Mouse (Mus musculus) cerebellum, adult (tissue): Measurements from ENCODE around the gene Rpl4.
"Not testable (repeated sequence)": the region's sequence is repeated elsewhere in the genome, so short reads cannot be mapped to it uniquely, and the experiment has no call there.

Experiments used
- ATAC-seq: cut with Nextera tagmentation; 2 replicates; pipeline ENCODE4 v1.9.2; 2017; ENCODE audit warnings: mild to moderate bottlenecking, moderate library complexity, mixed read lengths; ENCODE audit not compliant: insufficient number of reproducible peaks, low FRiP score, low TSS enrichment

Rpl4 gene

DNA sequence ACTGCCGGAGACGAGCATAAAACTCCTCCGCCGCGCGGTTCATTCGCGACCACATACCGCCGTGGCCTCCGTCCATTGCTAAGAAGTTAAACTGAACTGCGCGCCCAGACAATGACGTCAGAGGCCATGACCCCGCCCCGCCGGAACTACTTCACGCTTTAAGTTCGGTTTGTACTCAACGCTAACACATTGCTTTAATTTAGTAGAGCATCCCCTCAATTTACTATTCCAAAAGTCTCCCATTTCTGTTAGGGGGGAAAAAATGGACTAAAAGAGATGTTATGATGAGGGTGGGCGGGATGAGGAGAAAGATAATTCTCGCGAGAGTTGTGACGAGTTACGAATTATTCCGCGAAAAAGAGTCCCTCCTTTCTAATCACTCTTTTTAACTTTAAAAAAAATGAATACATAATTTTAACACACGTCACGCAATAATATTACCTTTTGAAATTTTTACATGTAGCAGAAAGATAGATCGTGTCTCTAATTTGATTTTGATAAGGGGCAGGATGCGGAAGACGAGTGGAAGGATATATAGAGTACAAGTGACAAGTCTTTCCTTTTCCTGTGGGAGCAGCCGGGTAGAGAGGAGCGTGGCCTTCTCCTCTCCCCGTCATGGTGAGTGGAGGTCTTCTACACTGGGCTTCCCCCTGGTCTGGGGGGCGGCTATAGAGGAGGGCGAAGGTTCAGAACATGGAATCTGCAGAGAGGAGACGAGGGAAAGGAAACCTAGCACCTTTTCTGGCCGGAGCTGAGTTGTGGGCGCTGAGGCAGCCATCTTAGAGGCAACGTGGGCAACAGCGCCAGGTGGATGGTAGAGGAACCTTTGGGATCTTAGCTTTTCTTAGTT, at the start of gene Rpl4, which contains the start of gene Zwilch:
Gene Rpl4 (plus strand): TSS at position 560 of the 850 bp plus-strand sequence.
Gene Zwilch (minus strand): TSS at position 289 of the 850 bp plus-strand sequence.
- ATAC-seq, result peak; percentile 79; the same call in 1 of the 2 replicates

DNA sequence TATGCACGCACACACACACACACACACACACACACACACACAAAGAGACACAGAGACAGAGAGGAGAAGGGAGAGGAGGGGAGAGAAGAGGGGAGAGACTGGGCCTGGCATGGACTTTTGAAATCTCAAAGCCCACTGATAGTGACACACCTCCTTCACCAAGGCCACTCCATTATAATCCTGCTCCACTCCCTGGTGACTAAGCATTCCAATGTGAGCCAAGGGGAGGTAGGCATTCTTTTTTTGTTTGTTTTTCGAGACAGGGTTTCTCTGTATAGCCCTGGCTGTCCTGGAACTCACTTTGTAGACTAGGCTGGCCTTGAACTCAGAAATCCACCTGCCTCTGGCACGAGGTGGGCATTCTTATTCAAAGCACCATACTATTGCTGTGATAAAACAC, 48.3 kb upstream of the Rpl4 start:
- ATAC-seq, result not testable (repeated sequence)

DNA sequence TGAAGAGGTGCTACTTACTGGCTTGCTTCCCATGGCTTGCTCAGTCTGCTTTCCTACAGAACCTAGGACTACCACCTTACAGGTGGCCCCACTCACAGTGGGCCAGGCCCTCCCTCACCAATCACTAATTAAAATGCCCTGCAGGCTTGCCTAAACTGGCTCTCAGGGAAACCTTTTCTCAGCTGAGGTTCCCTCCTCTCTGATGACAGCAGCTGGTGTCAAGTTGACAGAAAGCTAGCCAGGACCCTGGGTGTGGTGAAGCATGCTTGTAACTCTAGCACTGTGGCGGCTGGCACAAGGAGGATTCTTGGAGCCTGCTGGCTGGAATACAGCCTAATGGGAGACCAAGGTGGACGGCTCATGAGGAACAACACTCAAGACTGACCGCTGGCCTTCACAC, 47.9 kb upstream of the Rpl4 start:
- ATAC-seq, result no peak

DNA sequence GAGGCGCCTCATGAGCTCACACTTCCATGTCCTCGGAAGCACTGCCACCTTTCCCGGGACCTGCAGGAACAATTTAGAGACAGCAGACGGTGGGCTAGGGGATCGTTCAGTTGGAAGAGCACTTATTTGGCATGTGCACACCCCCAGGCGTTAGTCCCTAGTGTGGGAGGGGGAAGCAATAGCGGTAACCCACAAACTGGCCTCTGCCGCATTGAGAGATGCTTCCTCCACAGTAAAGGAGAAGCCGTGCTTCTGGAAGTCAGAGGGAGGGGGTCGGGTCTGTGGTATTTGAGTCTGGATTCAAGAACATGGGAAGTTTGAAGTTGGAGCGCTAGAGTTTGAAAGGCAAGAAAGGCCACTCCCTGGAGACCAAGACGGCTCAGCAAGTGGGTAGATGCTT, 47.1 kb upstream of the Rpl4 start:
- no peak for ATAC-seq

DNA sequence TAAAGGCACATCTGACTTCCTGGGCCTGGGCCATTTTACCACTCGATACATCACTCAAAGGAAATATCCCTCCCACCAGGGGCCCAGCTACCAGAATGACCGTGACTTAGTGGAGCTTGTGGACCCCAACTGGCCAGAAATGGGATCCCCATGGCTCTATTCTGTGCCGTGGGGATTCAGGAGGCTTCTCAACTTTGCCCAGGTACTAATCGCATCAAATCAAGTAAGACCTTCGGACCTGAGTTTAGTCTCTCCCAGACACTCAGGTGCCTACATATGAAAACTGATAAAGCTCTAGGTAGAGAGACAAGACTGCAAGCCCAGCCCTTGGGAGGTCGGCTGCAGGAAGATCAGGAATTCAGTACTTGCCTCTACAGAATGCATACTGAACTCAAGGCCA, 41.6 kb upstream of the Rpl4 start:
- ATAC-seq, result no peak

DNA sequence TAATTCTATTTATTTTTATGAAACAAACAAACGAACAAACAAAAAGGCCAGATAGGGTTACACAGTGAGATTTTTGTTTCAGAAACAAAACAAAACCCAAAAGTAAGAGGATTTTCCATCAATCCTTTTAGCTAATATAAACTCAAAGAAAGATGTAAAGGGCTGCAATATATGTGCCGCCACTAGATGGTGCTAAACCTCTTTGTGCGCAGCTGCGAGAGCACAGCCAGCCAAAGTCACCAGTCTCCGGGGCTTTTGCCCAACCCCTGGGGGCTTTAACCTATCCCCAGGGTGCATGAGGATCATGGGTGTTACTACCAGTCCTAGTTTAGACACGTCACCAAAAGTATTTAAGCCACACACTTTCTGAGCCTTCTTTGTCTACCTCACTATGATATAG, 34.3 kb upstream of the Rpl4 start:
- not testable (repeated sequence) for ATAC-seq

DNA sequence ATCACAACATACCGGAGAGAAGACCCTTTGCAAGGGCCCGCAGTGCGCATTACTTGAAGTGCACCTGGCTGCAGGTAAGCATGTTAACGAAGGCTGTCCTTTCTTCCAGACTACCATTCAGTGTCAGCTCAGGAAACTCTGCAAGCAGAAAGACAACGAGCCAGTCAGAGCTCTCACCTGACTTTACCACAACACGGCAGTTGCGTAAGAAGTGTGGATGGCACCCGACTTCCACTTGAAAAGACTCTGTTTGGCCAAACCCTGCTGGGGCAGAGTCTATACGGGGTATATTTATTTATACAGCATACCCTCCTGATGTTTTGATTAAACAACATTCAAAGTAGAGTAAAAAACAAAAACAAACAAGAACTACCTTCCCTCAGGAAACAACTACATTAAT, 33.3 kb upstream of the Rpl4 start:
- no peak for ATAC-seq

DNA sequence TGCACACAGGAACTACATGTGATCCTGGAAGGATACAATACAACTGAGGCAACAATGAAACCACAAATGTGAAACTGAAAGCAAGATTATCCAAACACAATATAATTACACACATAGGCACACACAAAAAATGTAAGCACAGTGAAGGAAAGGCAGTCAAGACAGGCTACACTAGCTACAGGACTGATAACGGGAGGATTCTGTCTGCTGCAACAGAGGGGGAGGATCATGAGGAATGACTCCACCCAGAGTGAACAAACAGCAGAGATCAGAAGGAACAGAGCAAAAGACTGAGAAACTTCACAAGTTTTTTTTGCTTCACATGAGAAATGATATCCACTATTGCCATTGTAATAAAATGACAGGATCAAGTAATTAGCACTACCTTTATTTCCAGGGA, 16.5 kb upstream of the Rpl4 start:
- ATAC-seq, result no peak

DNA sequence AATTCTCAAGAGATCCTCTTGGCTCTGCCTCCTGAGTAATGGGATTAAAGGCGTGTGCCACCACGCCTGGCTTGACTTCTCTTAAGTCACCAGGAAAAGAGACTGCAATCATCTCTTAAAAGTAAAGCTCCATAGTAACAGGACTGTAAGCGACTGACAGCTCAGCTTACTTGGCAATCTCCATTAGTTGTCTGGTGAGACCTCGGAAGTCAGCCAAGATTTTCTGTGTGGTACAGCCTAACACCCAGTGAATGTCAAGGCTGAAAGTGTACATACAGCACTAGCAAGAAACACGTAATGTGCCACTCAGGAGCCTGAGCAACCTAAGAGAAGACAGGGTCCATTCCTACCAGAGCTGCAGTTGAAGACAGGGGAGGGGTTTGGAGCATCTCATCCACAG, 12.7 kb upstream of the Rpl4 start:
- ATAC-seq, result no peak

DNA sequence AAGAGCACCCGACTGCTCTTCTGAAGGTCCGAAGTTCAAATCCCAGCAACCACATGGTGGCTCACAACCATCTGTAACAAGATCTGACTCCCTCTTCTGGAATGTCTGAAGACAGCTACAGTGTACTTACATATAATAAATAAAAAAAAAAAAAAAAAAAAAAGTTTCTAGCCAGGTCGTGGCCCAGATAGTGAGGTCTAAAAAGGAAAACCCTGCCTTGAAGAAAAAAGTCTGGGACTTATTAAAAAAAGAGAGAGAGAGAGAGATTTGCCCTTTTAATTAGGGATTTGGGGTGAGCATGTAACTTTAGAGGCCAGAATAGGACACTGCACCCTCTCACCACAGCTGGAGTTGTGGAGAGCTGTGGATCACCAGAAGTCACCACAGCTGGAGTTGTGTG, 3.2 kb upstream of the Rpl4 start:
- not testable (repeated sequence) for ATAC-seq

DNA sequence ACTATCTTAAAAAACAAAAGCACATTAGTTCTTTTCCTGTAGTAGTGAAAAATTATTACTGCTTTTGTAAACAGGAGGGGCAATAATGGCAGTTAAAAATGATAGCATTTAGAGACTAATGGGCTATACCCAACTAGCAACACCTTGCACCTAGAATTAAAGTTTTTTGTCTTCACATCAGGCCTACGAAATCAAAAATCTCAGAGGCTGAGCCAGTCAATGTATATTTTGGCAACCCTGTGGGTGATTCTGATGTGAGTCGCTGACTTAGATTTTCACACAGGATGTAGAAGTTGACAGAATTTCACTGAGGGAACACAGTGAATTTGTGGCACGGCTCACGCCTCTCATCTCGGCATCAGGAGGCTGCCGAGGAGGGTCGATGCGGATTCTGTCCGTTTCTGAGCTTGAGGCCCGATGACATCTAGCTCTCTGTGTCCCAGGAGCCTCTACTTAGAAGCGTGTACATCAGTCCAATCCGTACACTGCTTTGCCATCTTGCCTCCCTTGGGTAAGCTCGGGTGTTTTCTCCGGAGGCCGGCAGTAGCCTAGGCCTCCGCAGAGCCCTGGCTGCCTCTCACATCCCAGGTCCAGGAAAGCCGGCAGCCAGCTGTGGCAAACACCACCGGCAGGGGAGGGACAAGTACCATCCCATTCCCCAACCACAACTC, 895 bp upstream of the Rpl4 start:
- ATAC-seq, result 0 out of 2 replicates have a peak, but pooled peaks have one; percentile 26

DNA sequence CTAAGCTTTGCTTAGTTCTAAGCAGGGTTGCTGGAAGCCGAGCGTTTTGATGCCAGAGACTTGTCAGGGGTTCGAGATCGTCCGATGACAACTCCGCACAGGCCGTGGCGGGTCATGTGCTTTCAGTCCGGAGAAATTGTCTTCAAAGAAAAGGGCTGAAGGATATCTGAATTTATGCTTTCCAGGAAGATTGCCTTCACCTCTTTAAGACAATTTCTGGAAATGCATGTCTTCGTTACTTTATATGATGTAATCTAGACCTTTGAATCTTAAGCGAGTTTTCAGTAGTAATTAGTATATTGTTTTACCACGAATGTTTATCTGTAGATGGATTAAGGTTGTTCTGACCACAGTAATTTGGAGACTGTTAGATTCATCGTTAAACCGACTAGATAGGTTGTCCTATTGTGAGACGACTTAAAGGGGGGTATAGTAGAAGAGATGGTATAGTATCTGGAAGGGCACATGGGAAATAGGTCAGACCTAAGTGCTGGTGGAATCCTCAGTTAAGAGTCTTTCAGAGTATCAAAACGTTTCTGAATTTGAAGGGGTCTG, 568 bp downstream of the Rpl4 start:
- no peak for ATAC-seq

DNA sequence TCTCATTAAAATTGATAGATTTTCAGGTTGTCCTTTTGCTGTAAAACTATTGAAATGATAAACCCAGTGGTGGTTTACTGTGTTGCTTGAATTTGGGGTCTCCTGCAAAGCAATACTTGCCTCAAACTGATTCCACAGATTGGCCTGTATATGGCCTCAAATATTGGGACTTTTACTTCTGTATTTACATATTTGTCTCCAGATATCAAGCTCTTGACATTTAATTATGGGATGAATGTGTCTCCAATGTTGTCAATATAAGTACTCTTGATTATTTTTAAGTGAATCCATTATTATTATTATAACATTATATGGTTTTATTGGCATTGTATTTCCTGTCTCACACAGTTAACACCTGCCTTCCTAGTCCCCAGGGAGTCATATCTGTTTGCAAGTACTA, 1.2 kb downstream of the Rpl4 start:
- ATAC-seq, result no peak

DNA sequence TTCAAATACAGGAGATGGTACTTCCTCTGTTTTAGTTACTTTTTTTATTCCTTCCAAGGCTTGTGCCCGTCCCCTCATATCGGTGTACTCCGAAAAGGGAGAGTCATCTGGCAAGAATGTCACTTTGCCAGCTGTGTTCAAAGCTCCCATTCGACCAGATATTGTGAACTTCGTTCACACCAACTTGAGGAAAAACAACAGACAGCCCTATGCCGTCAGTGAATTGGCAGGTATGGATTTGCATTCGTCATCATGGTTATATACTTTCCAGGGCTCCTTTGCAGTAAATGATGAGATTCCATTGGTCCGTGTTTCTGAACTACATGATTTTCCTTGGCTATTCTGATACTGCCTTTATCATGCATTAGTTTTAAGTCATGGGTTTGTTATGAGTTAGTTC, 1.6 kb downstream of the Rpl4 start:
- no peak for ATAC-seq

DNA sequence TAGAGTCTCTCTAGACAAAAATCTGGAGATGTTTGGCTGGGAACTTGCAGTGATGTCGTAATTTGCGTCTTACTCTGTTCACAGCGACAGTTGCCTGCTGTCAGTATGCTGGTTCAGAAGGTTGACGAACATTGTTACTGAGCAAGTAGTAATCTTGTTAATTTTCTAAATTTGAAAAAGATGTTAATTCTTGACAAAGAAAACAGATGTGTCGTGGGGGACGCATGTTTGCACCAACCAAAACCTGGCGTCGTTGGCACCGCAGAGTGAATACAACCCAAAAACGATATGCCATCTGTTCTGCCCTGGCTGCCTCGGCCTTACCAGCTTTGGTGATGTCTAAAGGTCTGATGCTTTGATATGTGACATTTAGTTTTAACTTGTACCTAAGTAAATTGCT, 2.2 kb downstream of the Rpl4 start:
- no peak for ATAC-seq

DNA sequence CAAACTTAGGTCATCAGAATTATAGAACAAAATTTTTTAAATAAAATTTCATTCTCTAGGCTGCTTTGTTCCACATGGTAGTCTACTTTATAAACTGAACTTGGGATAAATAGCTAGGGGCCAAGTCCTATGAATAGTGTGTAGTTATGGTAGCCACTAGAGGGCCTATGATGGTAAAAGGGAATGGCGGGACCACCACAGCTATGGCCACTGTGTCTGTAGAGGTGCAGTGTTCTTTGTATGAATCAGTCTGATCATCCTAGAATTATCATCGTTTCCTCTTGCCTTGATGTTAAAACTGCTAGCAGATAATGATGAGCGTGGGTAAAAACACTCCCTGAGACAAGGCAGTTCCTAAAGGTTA, 5.4 kb downstream of the Rpl4 start:
- ATAC-seq, result 0 out of 2 replicates have a peak, but pooled peaks have one; percentile 15

DNA sequence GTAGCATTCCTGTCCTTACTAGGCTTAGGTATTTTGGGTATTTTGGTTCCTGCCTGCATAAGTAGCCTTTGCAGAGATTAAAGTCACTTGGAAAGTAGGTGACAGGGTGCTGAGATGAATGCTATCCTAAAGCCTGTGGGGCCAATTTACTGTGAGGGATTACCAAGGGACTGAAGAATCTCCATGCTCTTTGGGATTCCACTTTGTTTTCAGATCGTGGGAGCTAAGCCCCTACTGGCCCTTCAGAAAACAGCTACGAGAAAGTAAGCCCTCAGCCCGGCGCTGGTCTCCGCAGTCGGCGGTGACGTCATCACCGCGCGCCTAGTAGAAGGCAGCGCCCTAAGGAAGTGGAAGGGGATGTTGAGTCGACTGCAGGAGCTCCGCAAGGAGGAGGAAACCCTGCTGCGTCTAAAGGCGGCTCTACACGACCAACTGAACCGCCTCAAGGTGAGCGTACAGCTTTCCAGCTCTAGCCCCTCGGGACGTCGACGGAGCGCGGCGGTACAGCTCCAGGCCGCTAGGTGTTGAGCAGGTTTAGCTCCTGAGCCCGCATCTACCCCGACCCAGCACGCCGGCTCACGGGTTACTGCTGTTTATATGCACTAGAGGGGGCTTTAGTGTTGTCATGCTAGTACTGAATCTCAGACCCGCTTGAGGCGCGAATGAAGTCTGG, 5.9 kb downstream of the Rpl4 start, which contains the start of gene Snapc5:
Gene Snapc5 (plus strand): TSS at position 301 of the 673 bp plus-strand sequence.
- peak; percentile 66; the same call in 1 of the 2 replicates for ATAC-seq

DNA sequence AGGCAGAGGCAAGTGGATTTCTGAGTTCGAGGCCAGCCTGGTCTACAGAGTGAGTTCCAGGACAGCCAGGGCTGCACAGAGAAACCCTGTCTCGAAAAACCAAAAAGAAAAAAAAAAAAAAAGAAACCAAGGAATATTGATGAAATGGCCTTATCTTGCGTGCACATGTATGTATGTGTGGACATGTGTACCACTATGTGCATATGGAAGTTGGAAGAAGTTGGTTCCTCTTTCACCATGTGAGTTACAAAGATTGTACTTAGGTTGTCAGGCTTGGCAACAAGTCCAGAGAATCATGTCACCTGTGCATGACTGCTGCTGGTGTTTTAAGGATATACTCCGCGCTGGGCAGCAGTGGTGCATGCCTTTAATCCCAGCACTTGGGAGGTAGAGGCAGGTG, 10.1 kb downstream of the Rpl4 start:
- not testable (repeated sequence) for ATAC-seq

DNA sequence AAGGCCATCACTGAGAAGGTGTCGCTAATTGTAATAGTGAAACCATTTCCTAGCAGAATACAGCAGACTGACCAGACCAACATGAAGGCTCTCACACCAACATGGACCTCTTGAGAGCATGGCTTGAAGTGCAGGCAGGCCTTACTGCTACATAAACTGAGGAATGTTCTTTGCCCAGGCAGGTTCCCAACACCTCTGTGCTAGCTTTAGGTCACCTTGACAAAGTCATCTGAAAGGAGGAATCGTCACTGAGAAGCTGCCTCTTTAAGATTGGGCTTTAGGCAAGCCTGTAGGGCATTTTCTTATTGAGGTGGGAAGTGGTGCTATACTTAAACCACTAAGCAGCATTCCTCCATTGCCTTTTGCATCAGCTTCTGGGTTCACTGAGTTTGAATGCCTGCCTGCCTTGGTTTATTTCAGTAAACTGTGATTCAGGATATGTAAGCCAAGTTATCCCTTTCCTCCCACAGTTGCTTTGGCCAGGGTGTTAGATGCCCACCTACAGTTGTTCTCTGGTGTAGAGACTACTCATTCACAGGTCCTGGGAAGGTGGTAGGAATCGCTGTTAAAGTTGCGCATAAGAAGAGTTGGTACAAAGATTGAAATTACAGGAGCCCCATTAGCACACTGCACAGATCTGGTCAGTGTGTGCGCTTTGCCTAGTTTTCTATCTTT, 11.1 kb downstream of the Rpl4 start:
- no peak for ATAC-seq

DNA sequence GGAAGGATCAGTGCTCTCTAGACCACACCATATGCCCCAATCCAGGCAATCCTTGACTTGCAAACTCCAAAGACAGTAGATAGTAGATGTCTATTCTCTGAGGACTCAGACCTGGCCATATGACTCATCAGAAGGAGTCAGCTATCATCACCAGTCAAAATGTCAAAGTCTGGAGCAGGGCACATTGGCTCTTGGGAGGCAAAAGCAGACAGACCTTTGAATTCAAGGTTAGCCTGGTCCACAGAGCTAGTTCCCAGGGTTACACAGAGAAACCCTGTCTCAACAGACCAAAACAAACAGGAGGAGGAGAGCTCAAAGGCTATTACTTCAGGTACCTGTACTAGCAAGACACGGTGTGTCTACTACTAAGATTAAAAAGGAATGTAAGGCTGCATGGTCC, 20.7 kb downstream of the Rpl4 start:
- ATAC-seq, result no peak
